Mouse (Mus musculus): ENCODE results near the gene Gripap1.

Gene Gripap1

DNA sequence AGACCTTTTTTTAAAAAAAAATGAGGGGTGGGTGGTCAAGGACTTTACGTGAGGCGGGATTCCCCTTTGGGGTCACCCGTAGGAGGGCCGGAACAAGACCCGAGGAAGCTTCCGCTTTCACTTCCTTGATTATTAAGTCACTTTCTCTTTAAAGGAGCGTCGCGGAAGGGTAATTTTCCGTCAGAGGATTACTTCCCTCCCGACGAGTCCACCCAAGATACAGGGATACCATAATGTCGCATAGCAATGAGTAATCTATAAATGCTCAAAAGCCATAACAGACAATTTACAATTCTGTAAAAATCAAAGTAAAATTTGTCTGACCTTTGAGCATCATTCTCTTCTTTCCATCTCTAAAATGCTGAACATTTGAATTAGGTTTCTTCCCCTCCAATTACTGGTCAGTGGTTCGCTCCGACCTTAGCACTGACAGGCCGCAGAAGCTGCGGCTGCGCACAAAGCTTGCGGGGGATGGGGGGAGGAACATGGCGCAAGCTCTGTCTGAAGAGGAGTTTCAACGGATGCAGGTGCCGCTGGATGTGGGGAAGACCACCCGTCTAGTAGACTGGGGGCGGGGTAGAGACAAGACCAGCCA lies at the start of gene Gripap1:
Gripap1 (plus strand) TSS at position 224 of the 595 bp plus-strand sequence.
- DNase-seq: peak; percentile 85

DNA sequence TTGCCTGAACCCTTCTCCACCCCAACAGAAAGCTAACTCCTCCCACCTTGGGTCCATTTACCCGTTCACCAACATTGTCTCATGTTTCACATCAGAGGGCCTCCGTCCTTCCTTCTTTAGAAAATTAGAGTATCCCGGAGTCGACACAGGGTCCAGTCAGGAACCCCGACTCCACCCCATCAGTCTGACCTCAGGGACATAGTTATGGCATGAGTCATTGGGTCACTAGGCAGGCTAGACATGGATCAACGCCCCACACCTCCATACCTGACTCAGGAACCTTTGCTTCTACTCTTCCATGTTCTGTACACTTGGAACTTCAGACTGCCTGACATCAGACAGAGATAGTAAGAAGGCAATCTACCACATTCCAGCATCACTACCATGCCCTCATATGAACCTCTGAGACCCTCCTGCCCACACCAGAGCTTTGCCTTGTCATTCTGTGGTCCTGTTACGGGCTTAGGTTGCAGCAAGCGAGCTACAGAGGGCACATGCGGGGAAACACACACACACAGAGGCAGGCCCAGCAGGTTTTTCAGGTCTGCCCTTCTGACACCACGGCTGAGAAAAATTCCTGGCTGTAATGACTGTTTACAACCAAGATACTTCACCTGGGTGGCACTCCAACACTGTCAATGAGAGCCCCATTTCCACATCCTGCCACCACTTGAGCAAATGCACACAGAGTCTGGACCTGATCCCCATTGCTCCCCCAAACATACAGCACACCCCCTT lies 49.3 kb upstream of the Gripap1 start:
- DNase-seq: no peak

DNA sequence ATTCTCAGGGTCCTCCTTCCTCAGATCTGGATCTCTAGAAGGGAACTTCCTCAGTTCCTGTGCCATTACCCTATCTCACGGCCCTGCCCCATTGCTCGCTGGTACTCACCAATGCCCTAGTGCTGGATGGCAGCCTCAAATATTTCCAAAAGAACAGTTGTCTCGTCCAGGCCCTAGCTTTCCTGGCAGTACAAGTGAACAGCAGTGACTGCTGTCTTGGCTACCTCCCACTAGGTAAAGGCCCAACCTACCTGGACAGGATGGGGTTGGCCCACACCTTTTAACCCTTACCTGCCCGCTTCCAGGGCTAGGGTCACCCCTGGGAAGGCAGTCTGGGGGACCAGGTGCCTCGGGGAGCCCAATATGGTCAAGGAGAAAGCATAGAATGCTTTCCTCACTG lies 48.5 kb upstream of the Gripap1 start:
- no peak for DNase-seq

DNA sequence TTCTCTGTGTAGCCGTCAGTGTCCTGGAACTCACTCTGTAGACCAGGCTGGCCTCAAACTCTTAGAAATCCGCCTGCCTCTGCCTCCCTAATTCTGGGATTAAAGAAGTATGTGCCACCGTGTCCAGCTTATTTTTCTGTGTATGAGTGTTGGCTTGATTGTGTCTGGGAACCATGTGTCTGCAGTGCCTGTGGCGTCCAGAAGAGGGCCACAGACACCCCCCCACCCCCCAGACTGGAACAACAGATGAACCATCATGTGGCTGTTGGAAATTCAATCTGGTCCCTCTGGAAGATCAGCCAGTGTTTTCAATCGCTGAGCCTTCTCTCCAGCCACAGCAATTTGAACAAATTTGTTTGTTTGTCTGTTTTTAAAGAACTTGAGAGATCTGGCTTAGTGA lies 46.1 kb upstream of the Gripap1 start:
- no peak for DNase-seq

DNA sequence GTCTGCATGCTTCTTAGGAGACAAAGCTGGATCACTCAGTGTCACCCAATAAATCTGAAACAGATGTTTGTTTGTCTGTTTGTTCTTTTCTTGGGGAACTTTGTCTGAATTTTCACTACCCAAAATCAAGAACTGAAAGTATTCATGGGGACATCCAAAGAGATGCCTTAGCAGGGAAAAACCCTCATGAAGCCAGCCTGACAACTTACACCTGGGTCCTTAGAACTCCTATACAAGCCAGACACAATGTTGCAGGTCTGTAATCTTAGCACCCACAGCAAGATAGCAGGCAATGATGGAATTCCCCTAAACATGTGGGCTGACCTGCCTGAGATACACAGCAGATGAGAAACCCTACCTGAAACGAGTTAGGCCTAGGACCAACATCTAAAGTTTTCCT lies 44.6 kb upstream of the Gripap1 start:
- DNase-seq: no peak

DNA sequence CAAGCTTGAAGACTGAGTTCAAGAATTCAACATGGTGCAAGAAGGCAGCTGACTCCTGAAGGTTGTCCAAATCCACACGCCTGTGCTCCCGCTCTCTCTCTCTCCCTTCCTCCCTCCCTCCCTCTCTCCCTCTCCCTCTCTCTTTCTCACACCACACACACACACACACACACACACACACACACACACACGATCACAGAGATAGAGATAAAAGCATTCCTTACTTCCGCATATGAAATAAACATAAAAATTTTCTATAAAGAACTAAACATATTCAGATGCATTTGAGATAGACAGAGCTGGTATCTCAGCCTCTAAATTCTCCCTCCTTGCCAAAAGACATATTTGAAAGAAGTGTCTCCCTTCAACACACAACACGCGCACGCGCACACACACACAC lies 44.1 kb upstream of the Gripap1 start:
- DNase-seq: no peak

DNA sequence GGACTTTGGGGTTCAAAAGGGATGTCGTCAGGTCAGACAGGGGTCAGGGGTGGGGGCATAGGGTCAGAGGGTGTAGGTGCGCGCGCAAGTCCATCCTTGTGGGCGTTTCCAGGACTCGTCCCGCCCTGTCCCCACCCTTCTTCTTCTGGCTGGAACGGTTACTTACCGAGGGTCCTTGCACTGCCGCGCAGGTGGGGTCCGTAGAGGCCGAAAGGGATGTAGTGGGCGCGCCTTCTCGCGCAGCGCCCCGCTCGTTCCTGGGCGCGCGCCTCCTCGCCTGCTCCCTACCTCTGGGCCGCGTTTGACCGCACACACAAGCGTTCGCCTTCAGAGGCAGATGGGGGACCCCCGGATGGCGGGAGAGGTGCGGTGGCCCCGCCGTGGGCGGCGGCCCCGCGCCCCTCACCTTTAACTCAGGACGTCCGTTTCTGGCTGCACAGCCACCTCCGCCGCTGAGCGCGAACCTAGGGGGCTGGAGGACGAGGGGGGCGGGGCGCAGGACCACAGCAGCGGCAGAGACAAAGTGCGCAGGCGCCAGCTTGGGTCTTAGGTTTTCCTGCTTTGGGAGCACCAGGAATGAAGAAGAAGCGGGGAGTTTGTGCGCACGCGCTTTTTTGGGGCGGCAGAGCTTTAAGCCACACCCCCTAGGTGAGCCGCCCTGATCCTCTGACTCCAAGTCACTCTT lies 39.0 kb upstream of the Gripap1 start, which contains the start of gene Ccdc120:
Ccdc120 (minus strand) TSS at position 474 of the 685 bp plus-strand sequence.
- peak; percentile 33 for DNase-seq

DNA sequence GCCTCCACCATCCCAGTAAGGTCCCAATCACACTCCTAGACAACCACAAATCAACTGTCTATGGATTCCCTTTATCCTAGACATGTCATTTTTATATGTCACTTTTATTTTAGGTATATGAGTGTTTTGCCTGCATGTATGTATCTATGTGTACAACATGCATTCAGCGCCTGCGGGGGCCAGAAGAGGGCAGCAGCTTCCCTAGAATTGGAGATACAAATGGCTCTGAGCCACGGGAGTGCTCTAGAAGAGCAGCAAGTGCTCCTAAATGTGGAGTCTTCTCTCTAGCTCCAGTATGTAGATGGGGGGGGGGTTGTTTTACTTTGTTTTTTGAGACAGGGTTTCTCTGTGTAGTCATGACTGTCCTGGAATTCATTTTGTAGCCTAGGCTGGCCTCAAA lies 35.9 kb upstream of the Gripap1 start:
- DNase-seq: peak; percentile 37

DNA sequence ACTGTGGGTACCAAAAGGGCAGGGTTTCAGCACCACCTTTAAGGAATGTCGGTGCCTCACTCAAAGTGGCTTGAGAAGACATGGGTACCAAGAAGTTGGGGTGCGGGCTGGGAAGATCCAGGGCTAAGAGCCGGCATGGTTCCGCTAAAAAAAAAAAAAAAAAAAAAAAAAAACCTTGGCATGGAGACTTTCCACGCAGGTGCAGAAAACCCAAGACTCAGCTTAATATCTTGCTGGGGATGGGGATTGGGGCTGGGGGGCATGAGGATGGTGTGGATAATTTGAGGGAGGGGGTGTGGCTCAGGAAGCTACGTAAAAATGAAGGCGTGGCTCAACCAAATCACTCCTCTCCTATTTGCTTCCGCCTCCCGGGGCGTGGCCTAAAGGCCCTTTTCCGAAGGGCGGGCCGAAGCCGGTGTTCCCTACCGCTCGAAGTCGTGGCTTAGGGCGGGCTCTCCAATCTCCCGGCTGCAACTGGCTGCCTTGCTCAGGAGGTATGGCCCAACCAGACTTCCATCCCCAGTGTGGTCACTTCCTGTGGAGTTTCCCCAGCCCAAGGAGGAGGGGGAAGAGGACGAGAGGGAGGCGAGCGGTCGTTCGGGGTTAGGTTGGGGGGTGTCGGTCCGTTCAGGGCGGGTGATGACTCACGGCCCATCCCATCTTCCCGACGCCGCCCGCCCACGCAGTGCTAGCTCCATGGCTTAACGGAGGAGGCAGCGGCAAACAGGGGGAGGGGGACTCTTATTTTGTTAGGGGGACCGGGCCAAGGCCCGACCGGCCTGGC lies 27.2 kb upstream of the Gripap1 start, which contains the start of gene Tfe3:
Tfe3 (plus strand) TSS at position 424 of the 784 bp plus-strand sequence.
- DNase-seq: peak; percentile 82

DNA sequence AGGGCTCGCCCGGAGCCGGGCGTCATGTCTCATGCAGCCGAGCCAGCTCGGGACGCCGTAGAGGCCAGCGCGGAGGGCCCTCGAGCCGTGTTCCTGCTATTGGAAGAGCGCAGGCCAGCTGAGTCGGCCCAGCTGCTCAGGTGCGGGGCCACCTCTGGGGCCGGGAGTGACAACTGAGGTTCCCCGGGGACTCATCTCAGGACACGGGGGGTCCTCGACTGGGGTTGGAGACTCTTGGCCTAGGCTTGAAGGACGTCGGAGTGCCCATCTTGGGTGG lies 26.7 kb upstream of the Gripap1 start:
- DNase-seq: no peak

DNA sequence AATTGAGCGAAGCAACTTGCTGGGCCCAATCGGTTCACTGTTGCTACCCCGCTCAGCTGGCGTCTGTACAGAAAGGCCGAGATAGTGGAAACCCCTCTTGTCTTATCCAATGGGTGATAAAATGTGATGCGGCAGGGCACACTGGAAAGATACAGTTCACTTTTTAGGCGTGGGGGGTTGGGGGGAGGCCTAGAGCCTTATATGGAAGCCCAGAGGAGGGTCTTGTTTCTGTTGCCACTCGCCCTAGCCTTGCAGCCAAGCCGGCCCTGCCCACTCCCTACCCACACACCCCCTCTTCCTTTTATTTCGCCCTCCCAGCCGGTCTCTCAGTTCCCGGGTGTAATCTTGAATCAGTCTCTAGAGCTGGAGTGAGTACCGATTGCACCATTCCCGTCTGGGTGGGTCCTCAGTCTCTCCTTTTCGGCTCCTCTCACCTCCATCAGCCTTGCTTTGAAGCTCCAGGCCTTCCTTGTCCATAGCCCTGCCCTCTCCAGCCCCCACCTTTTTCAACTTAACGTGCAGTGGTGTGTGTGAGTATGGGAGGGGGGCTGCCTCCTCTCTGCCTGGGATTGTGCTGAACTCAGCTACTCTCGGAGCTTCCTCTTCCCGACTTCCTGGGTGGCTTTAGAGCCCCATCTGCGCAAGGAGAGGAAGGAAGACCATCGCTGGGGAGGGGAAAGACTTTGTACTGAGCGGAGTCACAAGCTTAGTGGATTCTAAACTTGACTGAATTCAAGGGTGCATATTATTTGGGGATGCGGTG lies 25.8 kb upstream of the Gripap1 start:
- peak; percentile 9 for DNase-seq

DNA sequence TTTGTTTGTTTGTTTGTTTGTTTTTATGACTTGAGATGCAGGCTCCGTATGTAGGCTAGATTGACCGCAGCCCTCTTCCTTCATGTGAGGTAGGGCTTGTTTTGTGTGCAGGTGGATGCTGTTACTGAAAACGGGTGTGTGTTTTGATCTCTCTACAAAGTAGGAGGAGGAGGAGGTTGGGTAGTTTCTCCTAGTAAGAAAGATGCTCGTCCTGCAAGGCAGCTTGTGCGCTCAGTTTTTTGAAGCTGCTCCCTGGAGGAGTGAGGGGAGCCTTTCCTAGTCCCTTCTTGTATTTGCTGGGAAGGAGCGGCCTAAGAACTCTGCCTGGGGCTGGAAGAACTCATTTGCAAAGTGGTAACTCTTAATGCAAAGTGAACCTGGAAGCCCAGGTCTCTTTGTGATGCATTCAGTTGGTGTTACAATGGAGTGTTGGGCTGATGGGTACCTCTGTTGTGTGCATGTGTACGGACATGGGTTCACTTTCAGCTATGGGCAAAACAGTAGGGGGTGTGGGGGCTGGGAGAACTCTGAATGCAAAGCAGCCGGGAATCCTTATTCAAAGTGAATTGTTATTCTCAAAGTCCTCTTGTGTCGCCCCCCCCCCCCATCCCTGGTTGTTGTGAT lies 24.8 kb upstream of the Gripap1 start:
- no peak for DNase-seq

DNA sequence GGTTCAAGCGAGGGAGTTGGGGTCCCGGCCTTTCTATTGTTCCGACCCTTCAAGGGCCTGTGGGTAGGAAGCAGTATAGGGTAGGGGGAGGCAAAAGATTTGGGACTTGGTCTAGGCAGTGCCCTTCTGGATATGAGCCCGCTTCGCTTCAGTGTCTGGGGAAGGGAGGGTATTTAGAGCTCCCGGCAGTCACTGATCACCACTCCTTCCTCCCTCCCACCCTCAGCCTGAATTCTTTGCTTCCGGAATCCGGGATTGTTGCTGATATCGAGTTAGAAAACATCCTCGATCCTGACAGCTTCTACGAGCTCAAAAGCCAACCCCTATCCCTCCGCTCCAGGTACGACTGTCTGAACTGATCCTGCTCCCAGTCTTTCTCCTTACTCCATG lies 24.3 kb upstream of the Gripap1 start:
- DNase-seq: no peak

DNA sequence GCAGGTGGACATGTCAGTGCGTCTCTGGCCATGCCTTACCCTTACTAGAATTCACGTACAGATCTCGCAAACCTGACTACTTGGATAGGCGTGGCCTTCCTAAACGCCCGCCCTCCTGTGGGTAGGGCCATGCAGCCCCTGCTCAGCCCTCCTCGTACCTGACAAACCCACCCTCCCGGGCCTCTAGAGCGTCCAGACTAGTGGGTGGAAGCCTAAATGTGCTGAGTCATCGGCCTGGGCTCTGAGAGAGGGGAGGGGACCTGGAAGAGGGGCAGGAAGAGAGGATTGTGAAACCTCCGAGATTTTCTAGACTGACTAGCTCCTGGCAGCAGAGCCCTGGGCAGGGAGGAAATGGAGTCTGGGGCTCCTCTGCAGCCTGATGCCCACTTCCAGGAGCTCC lies 23.8 kb upstream of the Gripap1 start:
- DNase-seq: no peak

DNA sequence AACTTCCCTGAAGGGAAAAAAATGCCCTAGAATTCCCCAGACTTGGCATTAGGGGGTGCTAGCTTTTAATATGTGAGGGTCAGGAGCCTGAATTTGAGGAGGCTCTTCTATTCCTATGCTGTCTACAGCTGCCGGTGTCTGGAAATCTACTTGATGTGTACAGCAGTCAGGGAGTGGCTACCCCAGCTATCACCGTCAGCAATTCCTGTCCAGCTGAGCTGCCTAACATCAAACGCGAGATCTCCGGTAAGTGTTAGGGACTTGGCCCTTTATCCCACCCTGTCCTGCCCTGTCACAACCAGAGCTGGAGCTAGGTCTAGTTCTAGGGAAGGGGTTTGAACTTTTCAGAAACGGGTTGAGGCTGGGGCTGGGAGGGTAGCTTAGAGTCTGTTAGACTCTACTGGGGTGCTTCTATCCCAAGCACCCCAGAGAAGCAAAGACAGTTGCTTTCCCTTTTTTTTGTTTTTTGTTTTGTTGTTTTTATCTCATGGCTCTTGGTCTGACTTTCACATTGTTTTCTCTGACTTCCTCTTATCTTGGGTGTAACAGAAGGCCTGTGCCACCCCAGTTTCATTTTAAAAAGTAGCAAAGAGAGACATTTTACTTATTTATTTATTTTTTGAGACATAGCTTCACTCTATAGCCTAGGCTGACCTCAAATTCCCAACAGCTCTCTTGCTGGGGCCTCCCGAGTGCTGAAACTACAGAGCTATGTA lies 20.1 kb upstream of the Gripap1 start:
- DNase-seq: no peak

DNA sequence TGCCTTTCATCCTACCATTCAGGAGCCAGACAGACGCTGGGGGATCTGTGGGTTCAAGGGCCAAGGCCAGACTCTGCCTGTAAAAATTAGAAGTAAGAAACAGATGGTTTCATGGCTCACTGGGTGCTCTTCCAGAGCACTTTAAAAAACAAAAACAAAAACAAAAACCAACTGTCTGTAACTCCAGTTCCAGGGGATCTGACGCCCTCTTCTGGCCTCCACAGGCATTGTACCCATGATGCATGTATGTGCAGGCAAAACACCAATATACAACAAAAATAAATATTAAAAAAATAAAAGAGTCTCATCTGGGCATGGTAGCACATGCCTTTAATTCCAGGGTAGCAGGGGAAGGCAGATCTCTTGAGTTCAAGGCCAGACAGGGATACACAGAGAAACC lies 16.8 kb upstream of the Gripap1 start:
- peak; percentile 14 for DNase-seq

DNA sequence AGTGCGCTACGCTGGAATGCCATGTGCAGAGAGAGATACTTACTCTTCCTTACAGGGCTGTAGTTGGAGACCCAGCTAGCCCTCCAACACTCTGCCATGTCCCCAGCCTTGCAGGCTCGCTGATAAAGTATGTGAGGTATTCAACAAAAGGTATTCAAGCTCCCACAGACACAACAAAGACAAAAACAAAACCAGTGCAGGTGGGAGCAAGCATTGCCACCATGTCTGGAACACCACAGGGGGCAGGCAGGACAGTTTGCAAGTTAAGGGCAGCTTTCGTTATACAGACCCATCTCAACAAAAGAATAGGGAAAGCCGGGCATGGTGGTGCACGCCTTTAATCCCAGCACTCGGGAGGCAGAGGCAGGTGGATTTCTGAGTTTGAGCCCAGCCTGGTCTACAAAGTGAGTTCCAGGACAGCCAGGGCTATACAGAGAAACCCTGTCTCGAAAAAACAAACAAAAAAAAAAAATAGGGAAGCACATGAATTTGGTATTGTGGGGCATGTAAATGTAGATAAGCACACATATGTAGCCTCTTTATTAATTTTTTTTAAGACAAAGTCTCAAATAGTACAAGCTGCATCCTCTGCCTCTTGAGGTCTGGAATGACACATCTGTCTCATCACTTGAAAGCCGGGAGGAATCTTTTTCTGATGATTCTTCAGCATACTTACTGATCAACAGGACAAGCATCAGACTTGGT lies 13.9 kb upstream of the Gripap1 start:
- DNase-seq: no peak

DNA sequence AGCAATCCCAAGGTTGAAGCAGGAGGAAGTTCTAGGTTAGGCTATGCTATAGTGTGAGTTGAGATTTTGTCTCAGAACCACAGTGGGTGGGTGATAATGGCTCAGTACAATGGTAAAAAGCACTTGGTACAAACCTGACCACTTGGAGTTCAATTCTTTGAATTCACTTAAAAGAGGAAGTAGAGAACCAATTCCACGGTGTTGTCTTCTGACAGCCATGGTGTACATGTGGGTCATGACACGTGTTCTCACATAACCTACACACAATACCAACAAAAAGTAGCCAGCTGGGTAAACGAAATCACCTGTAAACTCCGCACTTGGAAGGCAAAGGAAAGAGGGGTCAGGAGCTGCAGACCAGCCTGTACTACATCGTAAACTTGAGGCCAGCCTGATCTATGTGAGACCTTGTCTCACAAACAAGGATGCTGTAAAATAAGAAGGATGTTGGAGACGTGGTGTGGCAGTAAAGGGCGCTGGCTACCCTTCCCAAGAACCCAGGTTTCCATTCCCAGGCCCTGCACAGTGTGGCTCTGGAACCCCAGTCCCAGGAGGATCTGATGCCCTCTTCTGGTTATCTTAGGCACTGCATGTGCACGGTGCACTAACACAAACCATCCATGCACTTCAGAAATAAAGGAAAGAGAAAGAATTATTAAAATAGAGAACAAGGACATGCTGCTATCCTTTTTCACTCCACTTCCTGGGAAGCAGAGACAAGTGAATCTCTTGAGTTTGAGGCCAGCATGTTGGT lies 13.1 kb upstream of the Gripap1 start:
- peak; percentile 56 for DNase-seq

DNA sequence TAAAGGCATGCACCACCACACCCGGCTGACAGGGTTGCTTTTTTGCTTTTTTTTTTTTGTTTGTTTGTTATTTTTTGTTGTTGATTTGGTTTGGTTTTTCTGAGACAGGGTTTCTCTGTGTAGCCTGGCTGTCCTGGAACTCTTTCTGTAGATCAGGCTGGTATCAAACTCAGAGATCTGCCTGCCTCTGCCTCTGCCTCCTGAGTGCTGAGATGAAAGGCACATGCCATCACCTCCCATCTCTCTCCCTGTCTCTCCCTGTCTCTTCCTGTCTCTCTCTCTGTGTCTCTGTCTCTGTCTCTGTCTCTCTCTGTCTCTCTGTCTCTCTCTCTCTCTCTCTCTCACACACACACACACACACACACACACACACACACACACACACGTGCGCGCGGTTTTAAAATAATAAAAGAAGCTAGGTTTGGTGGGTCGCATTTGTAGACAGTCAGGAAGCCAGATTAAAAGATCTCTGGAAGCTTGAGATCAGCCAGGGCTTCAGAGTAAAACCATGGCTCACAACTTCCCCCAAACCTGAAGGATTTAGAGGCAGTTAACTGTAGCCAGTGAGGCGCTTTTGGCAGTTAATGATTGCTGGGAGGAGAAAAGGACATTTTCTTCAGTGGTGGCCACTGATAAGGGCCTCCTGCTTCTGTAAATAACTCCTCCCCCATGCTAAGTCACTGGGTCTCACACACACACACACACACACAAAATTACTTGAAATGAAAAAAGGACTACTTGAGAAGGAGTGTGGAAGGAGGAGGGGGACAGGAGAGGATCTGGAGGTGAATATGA lies 10.9 kb upstream of the Gripap1 start:
- no peak for DNase-seq

Measured in thymus, postnatal 14 days (tissue).